Mouse (Mus musculus) hindbrain, embryonic 14.5 days (tissue): ENCODE results near the gene Hist1h2bq. TPM values are rescaled to one million over a fixed set of nuclear protein-coding genes. Genes with fewer than 3 reads are reported as not detected.
A peak's percentile ranks its signal among the peaks of the same experiment; 100 is the strongest.
"Not testable (repeated sequence)": the region's sequence is repeated elsewhere in the genome, so short reads cannot be mapped to it uniquely, and the experiment has no call there.

ENCODE experiments used
- ATAC-seq: fragments of 200-750 bp; cut with Nextera tagmentation; 2 replicates; pipeline ENCODE4 v1.8.0; 2017; ENCODE audit warnings: moderate number of reproducible peaks, mild to moderate bottlenecking, moderate TSS enrichment, moderate library complexity; ENCODE audit not compliant: low FRiP score
- DNase-seq: peaks from one replicate; pipeline ENCODE4 v3.0.0-alpha.2; 2015; ENCODE audit warnings: low spot score
- H3K27ac ChIP-seq: fragments of 300-500 bp; sonication (generic); 2 replicates; pipeline ENCODE4 v1.5.1; 2014; ENCODE audit warnings: mild to moderate bottlenecking, moderate library complexity
- H3K27me3 ChIP-seq: fragments of 300-500 bp; sonication (generic); 2 replicates; pipeline ENCODE4 v1.6.1; 2014; ENCODE audit warnings: mild to moderate bottlenecking, low read length, mixed read lengths; ENCODE audit not compliant: control insufficient read depth, insufficient read depth
- H3K36me3 ChIP-seq: fragments of 300-500 bp; sonication (generic); replicated peaks from 2 replicates; pipeline ENCODE4 v1.6.1; 2014; ENCODE audit not compliant: control insufficient read depth, insufficient read depth
- H3K4me1 ChIP-seq: fragments of 300-500 bp; sonication (generic); replicated peaks from 2 replicates; pipeline ENCODE4 v1.6.1; 2014; ENCODE audit warnings: antibody characterized with exemption, low read length, mixed read lengths; ENCODE audit not compliant: control insufficient read depth, insufficient read depth
- H3K4me2 ChIP-seq: fragments of 300-500 bp; sonication (generic); replicated peaks from 2 replicates; pipeline ENCODE4 v1.6.1; 2014; ENCODE audit warnings: mild to moderate bottlenecking, moderate library complexity
- H3K4me3 ChIP-seq: fragments of 300-500 bp; sonication (generic); replicated peaks from 2 replicates; pipeline ENCODE4 v1.5.1; 2014; ENCODE audit warnings: mild to moderate bottlenecking, low read length
- H3K9ac ChIP-seq: fragments of 300-500 bp; sonication (generic); 2 replicates; pipeline ENCODE4 v1.6.1; 2014
- H3K9me3 ChIP-seq: fragments of 300-500 bp; sonication (generic); 2 replicates; pipeline ENCODE4 v1.6.1; 2016; ENCODE audit warnings: low read length; ENCODE audit not compliant: control insufficient read depth
- WGBS: fragments of 180-500 bp; shearing (Covaris S2); extraction: QIAGEN DNeasy Blood & Tissue Kit; methylation state at CpG from one replicate; pipeline ENCODE4 v1.1.7; 2014; 5-methylcytosine and 5-hydroxymethylcytosine counted together
- polyA plus RNA-seq: library from polyadenylated mRNA; unstranded; fragments of >200 nt; fragmentation: Nextera tagmentation; extraction: Ambion mirVana; gene quantifications from 2 replicates; pipeline ENCODE4 v1.2.1, GENCODE M21; 2014

Gene Hist1h2bq
- polyA plus RNA-seq, 1 experiment from 2014 or later = 3.5 TPM

GRCm38 (mm10) chr13:21795584-21795983 lies 14.4 kb downstream of the Hist1h2bq start:
- Histone ChIP-seq H3K9me3 (no peaks in the 10 kb centered on the region), H3K27me3 (no peaks in the 10 kb centered on the region), H3K36me3 (no peaks in the 10 kb centered on the region), H3K27ac (no peak overlapping the region), H3K4me3 (no peak overlapping the region), H3K4me2 (no peak overlapping the region), H3K9ac (no peak overlapping the region), H3K4me1 (0 out of 2 replicates have a peak, but pooled peaks cover 5% of the 10 kb centered on the region)
- 92% methylated on average over 7 of the region's 7 CpGs for WGBS
- no peak for ATAC-seq
- DNase-seq = no peak

- Histone ChIP-seq H3K9ac (peak overlapping the region; percentile 24; the same call in 1 of the 2 replicates), H3K27ac (no peak overlapping the region), H3K9me3 (no peaks in the 10 kb centered on the region), H3K4me2 (peak overlapping the region; percentile 41), H3K27me3 (no peaks in the 10 kb centered on the region), H3K36me3 (no peaks in the 10 kb centered on the region), H3K4me1 (peaks cover 21% of the 10 kb centered on the region), H3K4me3 (no peak overlapping the region)
- DNase-seq (no peak), ATAC-seq (no peak)
- WGBS = 7% methylated on average over 18 of the region's 18 CpGs
Measured at GRCm38 (mm10) chr13:21790601-21791283, 19.3 kb downstream of the Hist1h2bq start.

- ATAC-seq (no peak), DNase-seq (no peak)
- Histone ChIP-seq H3K36me3 (no peaks in the 10 kb centered on the region), H3K27ac (no peak overlapping the region), H3K27me3 (no peaks in the 10 kb centered on the region), H3K9me3 (no peaks in the 10 kb centered on the region), H3K4me2 (no peak overlapping the region), H3K4me1 (peaks cover 21% of the 10 kb centered on the region), H3K9ac (no peak overlapping the region), H3K4me3 (no peak overlapping the region)
- 57% methylated on average over 6 of the region's 6 CpGs for WGBS
Measured at GRCm38 (mm10) chr13:21789925-21790324, 20.1 kb downstream of the Hist1h2bq start.

GRCm38 (mm10) chr13:21787760-21788593 lies 22.0 kb downstream of the Hist1h2bq start:
- H3K4me1 ChIP-seq = peaks cover 26% of the 10 kb centered on the region
- H3K4me2 ChIP-seq = peak overlapping the region; percentile 66
- peak overlapping the region; percentile 33 for H3K4me3 ChIP-seq
- peak; percentile 17; the same call in 1 of the 2 replicates for ATAC-seq
- peak overlapping the region; percentile 1; the same call in 1 of the 2 replicates for H3K27ac ChIP-seq
- WGBS = 15% methylated on average over 14 of the region's 21 CpGs
- DNase-seq = no peak
- no peaks in the 10 kb centered on the region for H3K9me3 ChIP-seq
- no peaks in the 10 kb centered on the region for H3K27me3 ChIP-seq
- H3K9ac ChIP-seq = peak overlapping the region; percentile 44; the same call in 1 of the 2 replicates
- H3K36me3 ChIP-seq = no peaks in the 10 kb centered on the region

- peaks cover 31% of the 10 kb centered on the region for H3K4me1 ChIP-seq
- peak within 1 kb of the TSS; percentile 66 for H3K4me2 ChIP-seq
- H3K27me3 ChIP-seq, H3K36me3 ChIP-seq, H3K9me3 ChIP-seq: not testable (repeated sequence)
- H3K4me3 ChIP-seq = peak within 1 kb of the TSS; percentile 33
- WGBS = under 1% methylated on average over 33 of the region's 63 CpGs
- H3K27ac ChIP-seq = peak within 1 kb of the TSS; percentile 70
- ATAC-seq (peak; percentile 95), DNase-seq (peak; percentile 100)
- peak within 1 kb of the TSS; percentile 49 for H3K9ac ChIP-seq
Measured at GRCm38 (mm10) chr13:21786899-21787629, 22.9 kb downstream of the Hist1h2bq start, which contains the start of the genes Hist1h2an and Hist1h2bp. Hist1h2an (minus strand) TSS chr13:21787218. Hist1h2bp (plus strand) TSS chr13:21787461.

- ATAC-seq (no peak), DNase-seq (peak; percentile 20)
- Histone ChIP-seq H3K9me3 (no peaks in the 10 kb centered on the region), H3K9ac (peak overlapping the region; percentile 49), H3K36me3 (no peaks in the 10 kb centered on the region), H3K27me3 (no peaks in the 10 kb centered on the region), H3K4me3 (peak overlapping the region; percentile 33), H3K4me2 (peak overlapping the region; percentile 66), H3K27ac (peak overlapping the region; percentile 70), H3K4me1 (peaks cover 31% of the 10 kb centered on the region)
- WGBS = 2% methylated on average over 8 of the region's 8 CpGs
Measured at GRCm38 (mm10) chr13:21786189-21786898, 23.7 kb downstream of the Hist1h2bq start.

GRCm38 (mm10) chr13:21784311-21784710 lies 25.7 kb downstream of the Hist1h2bq start:
- Histone ChIP-seq H3K9me3 (no peaks in the 10 kb centered on the region), H3K4me2 (peak overlapping the region; percentile 81), H3K9ac (peak overlapping the region; percentile 16; the same call in 1 of the 2 replicates), H3K4me1 (peaks cover 38% of the 10 kb centered on the region), H3K36me3 (no peaks in the 10 kb centered on the region), H3K27me3 (no peaks in the 10 kb centered on the region), H3K27ac (peak overlapping the region; percentile 61), H3K4me3 (peak overlapping the region; percentile 34; the same call in 1 of the 2 replicates)
- 17% methylated on average over 6 of the region's 6 CpGs for WGBS
- ATAC-seq (no peak), DNase-seq (no peak)

GRCm38 (mm10) chr13:21783734-21784161 lies 26.2 kb downstream of the Hist1h2bq start:
- Histone ChIP-seq H3K4me2 (peak overlapping the region; percentile 81), H3K27ac (peak overlapping the region; percentile 61), H3K4me3 (peak overlapping the region; percentile 34), H3K9ac (peak overlapping the region; percentile 16), H3K27me3 (no peaks in the 10 kb centered on the region), H3K4me1 (peaks cover 38% of the 10 kb centered on the region), H3K36me3 (no peaks in the 10 kb centered on the region), H3K9me3 (no peaks in the 10 kb centered on the region)
- ATAC-seq (no peak), DNase-seq (peak; percentile 74)
- WGBS = 2% methylated on average over 9 of the region's 9 CpGs
